Mouse (Mus musculus): Measurements from ENCODE around the gene Dedd2. TPM values are rescaled to one million over a fixed set of nuclear protein-coding genes. Genes with fewer than 3 reads are reported as not detected.

The Dedd2 gene
- total and polyA plus RNA-seq, 2 experiments from 2014 or later, result 9.5 to 33.8 TPM

DNA sequence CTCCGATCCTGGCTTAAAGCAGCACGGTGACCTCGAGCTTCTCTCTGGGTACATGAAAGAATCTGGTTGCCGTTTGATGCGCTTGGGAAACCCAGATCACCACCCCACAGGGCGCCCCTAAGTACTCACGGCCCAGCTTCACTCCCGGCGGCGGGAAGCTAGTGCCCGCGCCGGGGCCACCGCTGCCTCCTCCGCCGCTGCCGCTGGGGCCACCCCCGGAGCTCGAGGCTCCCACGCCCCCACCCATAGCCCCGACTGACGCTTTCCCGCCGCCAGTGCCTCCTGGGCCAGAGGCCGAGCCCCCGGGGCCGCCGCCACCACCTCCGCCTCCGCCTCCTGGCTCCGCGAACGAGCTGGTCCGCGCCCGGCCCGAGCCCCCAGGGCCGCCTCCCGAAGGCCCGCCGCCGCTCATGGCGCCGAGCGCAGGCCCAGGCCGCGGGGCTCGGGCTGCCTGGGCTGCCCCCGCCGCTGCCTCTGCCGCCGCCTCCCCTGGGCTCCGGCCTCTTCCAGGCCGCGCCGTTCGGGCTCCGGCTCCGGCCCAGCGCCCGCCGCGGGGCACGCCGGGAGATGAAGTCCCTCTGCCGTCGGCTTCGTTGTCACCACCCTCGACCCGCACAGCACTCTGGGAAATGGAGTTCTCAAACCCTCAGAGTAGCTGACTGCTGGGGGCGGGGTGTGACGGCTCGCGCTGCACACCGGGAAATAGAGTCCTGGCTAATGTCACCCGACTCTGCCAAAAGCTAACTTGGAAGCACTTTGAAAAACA lies 17.0 kb upstream of the Dedd2 start, which contains the start of gene Gsk3a:
Gsk3a (minus strand) TSS at position 603 of the 766 bp plus-strand sequence.
- H3K4me3 ChIP-seq (ENCODE audit: low read depth, low read length), result peak within 1 kb of the TSS; percentile 90
- WGBS, result under 1% methylated on average over 52 of the region's 76 CpGs
- H3K36me3 ChIP-seq (replicated peaks; ENCODE audit: control insufficient read depth, insufficient read depth, low read length), result peaks cover 18% of the 10 kb centered on the region
- peak; percentile 83 for ATAC-seq (ENCODE audit: insufficient read depth, low read depth)
- no peak for TF ChIP-seq CTCF (IDR thresholded peaks at IDR 0.05; ENCODE audit: low read depth)
- no peak for TF ChIP-seq EP300 (IDR thresholded peaks at IDR 0.05; ENCODE audit: low read depth)
- peak within 1 kb of the TSS; percentile 97 for H3K9ac ChIP-seq (replicated peaks; ENCODE audit: low read depth, low read length)
- peaks cover 16% of the 10 kb centered on the region for H3K4me1 ChIP-seq (ENCODE audit: control insufficient read depth, insufficient read depth)
- H3K4me2 ChIP-seq (ENCODE audit: low read depth, low read length), result peak within 1 kb of the TSS; percentile 69
- H3K9me3 ChIP-seq (replicated peaks; ENCODE audit: control insufficient read depth, low read length), result no peaks in the 10 kb centered on the region
- H3K27me3 ChIP-seq (ENCODE audit: control insufficient read depth, insufficient read depth, low read length), result no peaks in the 10 kb centered on the region
- peak; percentile 98 for DNase-seq (ENCODE audit: low spot score)
- H3K27ac ChIP-seq (ENCODE audit: low read depth), result peak within 1 kb of the TSS; percentile 95

- no peak overlapping the region for H3K4me2 ChIP-seq (ENCODE audit: low read depth, low read length)
- ATAC-seq (ENCODE audit: insufficient read depth, low read depth), result no peak
- H3K27me3 ChIP-seq (ENCODE audit: control insufficient read depth, insufficient read depth, low read length), result no peaks in the 10 kb centered on the region
- no peak overlapping the region for H3K27ac ChIP-seq (ENCODE audit: low read depth)
- no peak for TF ChIP-seq EP300 (IDR thresholded peaks at IDR 0.05; ENCODE audit: low read depth)
- TF ChIP-seq CTCF (IDR thresholded peaks at IDR 0.05; ENCODE audit: low read depth), result no peak
- H3K9me3 ChIP-seq (replicated peaks; ENCODE audit: control insufficient read depth, low read length), result no peaks in the 10 kb centered on the region
- WGBS, result 92% methylated on average over 5 of the region's 5 CpGs
- peaks cover 35% of the 10 kb centered on the region for H3K36me3 ChIP-seq (replicated peaks; ENCODE audit: control insufficient read depth, insufficient read depth, low read length)
- DNase-seq (ENCODE audit: low spot score), result no peak
- no peak overlapping the region for H3K9ac ChIP-seq (replicated peaks; ENCODE audit: low read depth, low read length)
- no peak overlapping the region for H3K4me3 ChIP-seq (ENCODE audit: low read depth, low read length)
- peaks cover 16% of the 10 kb centered on the region for H3K4me1 ChIP-seq (ENCODE audit: control insufficient read depth, insufficient read depth)
Observed at GRCm38 (mm10) chr7:25235526-25235925, 15.1 kb upstream of the Dedd2 start.

DNA sequence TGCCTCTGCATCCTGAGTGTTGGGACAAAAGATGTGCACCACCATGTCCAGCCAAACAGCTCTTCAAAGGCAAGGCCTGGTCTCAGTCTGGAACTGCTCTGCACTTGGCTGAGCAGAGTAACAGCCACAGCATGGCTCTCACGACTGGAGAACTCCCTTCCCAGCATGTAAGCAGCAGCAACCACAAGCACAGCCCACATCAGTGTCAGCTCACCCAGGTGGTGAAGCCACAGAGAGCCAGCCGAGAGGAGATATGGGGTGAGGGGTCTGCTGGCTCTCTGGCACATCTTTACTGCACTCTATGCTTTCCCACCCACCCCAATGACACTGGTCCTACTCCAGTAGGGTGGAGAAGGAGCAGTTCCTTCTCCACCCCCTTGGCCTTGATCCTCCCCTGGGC lies 12.6 kb upstream of the Dedd2 start:
- no peaks in the 10 kb centered on the region for H3K27me3 ChIP-seq (ENCODE audit: control insufficient read depth, insufficient read depth, low read length)
- peaks cover 12% of the 10 kb centered on the region for H3K4me1 ChIP-seq (ENCODE audit: control insufficient read depth, insufficient read depth)
- H3K9me3 ChIP-seq (replicated peaks; ENCODE audit: control insufficient read depth, low read length), result no peaks in the 10 kb centered on the region
- no peak overlapping the region for H3K4me2 ChIP-seq (ENCODE audit: low read depth, low read length)
- WGBS, result 72% methylated on average over 2 of the region's 2 CpGs
- H3K9ac ChIP-seq (replicated peaks; ENCODE audit: low read depth, low read length), result no peak overlapping the region
- DNase-seq (ENCODE audit: low spot score), result no peak
- ATAC-seq (ENCODE audit: insufficient read depth, low read depth), result no peak
- no peak overlapping the region for H3K4me3 ChIP-seq (ENCODE audit: low read depth, low read length)
- no peak for TF ChIP-seq CTCF (IDR thresholded peaks at IDR 0.05; ENCODE audit: low read depth)
- no peak for TF ChIP-seq EP300 (IDR thresholded peaks at IDR 0.05; ENCODE audit: low read depth)
- H3K27ac ChIP-seq (ENCODE audit: low read depth), result 0 out of 2 replicates have a peak overlapping the region, but pooled peaks have one; percentile 15
- H3K36me3 ChIP-seq (replicated peaks; ENCODE audit: control insufficient read depth, insufficient read depth, low read length), result peaks cover 59% of the 10 kb centered on the region

- no peak for ATAC-seq (ENCODE audit: insufficient read depth, low read depth)
- no peak overlapping the region for H3K9ac ChIP-seq (replicated peaks; ENCODE audit: low read depth, low read length)
- H3K27me3 ChIP-seq (ENCODE audit: control insufficient read depth, insufficient read depth, low read length), result no peaks in the 10 kb centered on the region
- TF ChIP-seq CTCF (IDR thresholded peaks at IDR 0.05; ENCODE audit: low read depth) (no peak), EP300 (IDR thresholded peaks at IDR 0.05; ENCODE audit: low read depth) (no peak)
- 59% methylated on average over 5 of the region's 5 CpGs for WGBS
- H3K9me3 ChIP-seq (replicated peaks; ENCODE audit: control insufficient read depth, low read length), result no peaks in the 10 kb centered on the region
- no peak overlapping the region for H3K4me3 ChIP-seq (ENCODE audit: low read depth, low read length)
- peaks cover 12% of the 10 kb centered on the region for H3K4me1 ChIP-seq (ENCODE audit: control insufficient read depth, insufficient read depth)
- no peak overlapping the region for H3K4me2 ChIP-seq (ENCODE audit: low read depth, low read length)
- peaks cover 68% of the 10 kb centered on the region for H3K36me3 ChIP-seq (replicated peaks; ENCODE audit: control insufficient read depth, insufficient read depth, low read length)
- no peak for DNase-seq (ENCODE audit: low spot score)
- no peak overlapping the region for H3K27ac ChIP-seq (ENCODE audit: low read depth)
Observed at GRCm38 (mm10) chr7:25232101-25232648, 11.8 kb upstream of the Dedd2 start.

DNA sequence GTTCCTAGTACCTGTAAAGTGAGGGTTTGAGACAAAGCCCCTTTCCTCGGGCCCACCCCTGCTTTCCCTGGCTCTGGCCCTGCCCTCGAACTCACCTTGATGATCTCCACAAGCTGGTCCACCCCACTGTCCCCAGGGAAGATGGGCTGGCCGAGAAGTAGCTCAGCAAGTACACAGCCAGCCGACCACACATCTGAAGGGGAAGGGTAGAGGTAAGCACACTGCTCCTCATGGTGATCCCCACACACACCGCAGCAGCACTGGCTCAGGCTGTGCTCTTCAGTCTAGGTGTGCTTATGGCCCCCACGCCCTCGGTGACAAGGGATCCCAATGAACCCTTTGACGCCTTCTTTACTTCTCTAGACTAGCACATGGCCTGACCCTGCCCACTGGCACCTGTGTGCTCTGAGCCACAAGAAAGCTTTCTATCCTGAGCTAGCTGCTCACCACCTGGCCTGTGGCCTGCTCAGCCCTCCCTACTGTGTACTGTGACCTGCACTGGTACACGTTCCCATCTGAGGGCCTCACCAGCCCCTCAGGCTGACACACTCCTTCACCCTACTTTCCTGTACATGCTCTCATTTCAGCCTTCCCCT lies 10.4 kb upstream of the Dedd2 start:
- H3K36me3 ChIP-seq (replicated peaks; ENCODE audit: control insufficient read depth, insufficient read depth, low read length), result peaks cover 82% of the 10 kb centered on the region
- 72% methylated on average over 9 of the region's 9 CpGs for WGBS
- H3K27ac ChIP-seq (ENCODE audit: low read depth), result no peak overlapping the region; the same call in 1 of the 2 replicates
- ATAC-seq (ENCODE audit: insufficient read depth, low read depth), result no peak
- H3K9me3 ChIP-seq (replicated peaks; ENCODE audit: control insufficient read depth, low read length), result no peaks in the 10 kb centered on the region
- H3K9ac ChIP-seq (replicated peaks; ENCODE audit: low read depth, low read length), result no peak overlapping the region
- DNase-seq (ENCODE audit: low spot score), result no peak
- peaks cover 2% of the 10 kb centered on the region for H3K4me1 ChIP-seq (ENCODE audit: control insufficient read depth, insufficient read depth)
- TF ChIP-seq CTCF (IDR thresholded peaks at IDR 0.05; ENCODE audit: low read depth) (no peak), EP300 (IDR thresholded peaks at IDR 0.05; ENCODE audit: low read depth) (no peak)
- no peak overlapping the region for H3K4me2 ChIP-seq (ENCODE audit: low read depth, low read length)
- H3K27me3 ChIP-seq (ENCODE audit: control insufficient read depth, insufficient read depth, low read length), result no peaks in the 10 kb centered on the region
- H3K4me3 ChIP-seq (ENCODE audit: low read depth, low read length), result no peak overlapping the region
